Mouse (Mus musculus): ENCODE results near the gene Slc35a3.
"Not testable (repeated sequence)": the region's sequence is repeated elsewhere in the genome, so short reads cannot be mapped to it uniquely, and the experiment has no call there.

Slc35a3 gene

GRCm38 (mm10) chr3:116698786-116699185 lies 13.8 kb downstream of the Slc35a3 start:
- no peak for DNase-seq (ENCODE audit: low spot score)

GRCm38 (mm10) chr3:116695666-116695985 lies 17.0 kb downstream of the Slc35a3 start:
- no peak for DNase-seq (ENCODE audit: low spot score)

GRCm38 (mm10) chr3:116694955-116695665 lies 17.5 kb downstream of the Slc35a3 start:
- no peak for DNase-seq (ENCODE audit: low spot score)

- no peak for DNase-seq (ENCODE audit: low spot score)
Observed at GRCm38 (mm10) chr3:116694312-116694711, 18.3 kb downstream of the Slc35a3 start.

- no peak for DNase-seq (ENCODE audit: low spot score)
Observed at GRCm38 (mm10) chr3:116681160-116681559, 31.5 kb downstream of the Slc35a3 start, which contains the start of gene Gm43191. Gene Gm43191 (minus strand): TSS chr3:116681260.

- not testable (repeated sequence) for DNase-seq (ENCODE audit: low spot score)
Observed at GRCm38 (mm10) chr3:116664281-116664680, 48.4 kb downstream of the Slc35a3 start.

- DNase-seq (ENCODE audit: low spot score) = peak; percentile 96
Observed at GRCm38 (mm10) chr3:116662463-116662863, 50.2 kb downstream of the Slc35a3 start, which contains the start of gene Mfsd14a. Gene Mfsd14a (minus strand): TSS chr3:116662677.

GRCm38 (mm10) chr3:116661870-116662414 lies 50.7 kb downstream of the Slc35a3 start:
- DNase-seq (ENCODE audit: low spot score) = peak; percentile 47

GRCm38 (mm10) chr3:116661288-116661869 lies 51.3 kb downstream of the Slc35a3 start:
- DNase-seq (ENCODE audit: low spot score) = peak; percentile 9

- DNase-seq (ENCODE audit: low spot score) = no peak
Observed at GRCm38 (mm10) chr3:116659856-116660430, 52.7 kb downstream of the Slc35a3 start.

- DNase-seq (ENCODE audit: low spot score) = no peak
Observed at GRCm38 (mm10) chr3:116658928-116659565, 53.6 kb downstream of the Slc35a3 start.

- DNase-seq (ENCODE audit: low spot score) = no peak
Observed at GRCm38 (mm10) chr3:116656184-116656965, 56.3 kb downstream of the Slc35a3 start.

GRCm38 (mm10) chr3:116654051-116654450 lies 58.6 kb downstream of the Slc35a3 start:
- DNase-seq (ENCODE audit: low spot score) = not testable (repeated sequence)

- DNase-seq (ENCODE audit: low spot score) = no peak
Observed at GRCm38 (mm10) chr3:116653278-116653945, 59.2 kb downstream of the Slc35a3 start.

- DNase-seq (ENCODE audit: low spot score) = no peak
Observed at GRCm38 (mm10) chr3:116652033-116652446, 60.6 kb downstream of the Slc35a3 start.

GRCm38 (mm10) chr3:116650698-116651097 lies 61.9 kb downstream of the Slc35a3 start:
- no peak for DNase-seq (ENCODE audit: low spot score)

- DNase-seq (ENCODE audit: low spot score) = no peak
Observed at GRCm38 (mm10) chr3:116648805-116649204, 63.8 kb downstream of the Slc35a3 start.

- DNase-seq (ENCODE audit: low spot score) = no peak
Observed at GRCm38 (mm10) chr3:116646387-116646786, 66.2 kb downstream of the Slc35a3 start.

GRCm38 (mm10) chr3:116642373-116642772 lies 70.3 kb downstream of the Slc35a3 start:
- DNase-seq (ENCODE audit: low spot score) = no peak

GRCm38 (mm10) chr3:116641811-116642371 lies 70.7 kb downstream of the Slc35a3 start:
- no peak for DNase-seq (ENCODE audit: low spot score)

- DNase-seq (ENCODE audit: low spot score) = no peak
Observed at GRCm38 (mm10) chr3:116640024-116640423, 72.6 kb downstream of the Slc35a3 start.

All from MN1 (cell line).